Mouse (Mus musculus): ENCODE data around the gene Imp3. TPM values are rescaled to one million over a fixed set of nuclear protein-coding genes. Genes with fewer than 3 reads are reported as not detected.
"Not testable (repeated sequence)": the region's sequence is repeated elsewhere in the genome, so short reads cannot be mapped to it uniquely, and the experiment has no call there.

Gene Imp3
- total RNA-seq, 1 experiment, result 108 TPM

- TF ChIP-seq ZNF384 (IDR thresholded peaks at IDR 0.05; ENCODE audit: low read depth, low read length) (no peak), HCFC1 (IDR thresholded peaks at IDR 0.05; ENCODE audit: borderline replicate concordance, insufficient read depth, low read length) (no peak), ZC3H11A (IDR thresholded peaks at IDR 0.05; ENCODE audit: borderline replicate concordance, low read depth, low read length) (no peak), CHD2 (IDR thresholded peaks at IDR 0.05; ENCODE audit: low read depth, low read length) (no peak), MAFK (IDR thresholded peaks at IDR 0.05; ENCODE audit: insufficient read depth, low read depth, low read length) (no peak)
- in situ Hi-C loops (cut with MboI; ENCODE audit: low sequenced_read_pairs in 2 of 2, unreplicated experiment in 2 of 2), result no loop called here
- no peak overlapping the region; the same call in none of the 2 replicates for H3K27ac ChIP-seq (ENCODE audit: insufficient read depth, low read depth, low read length, poor library complexity, severe bottlenecking)
- no peak overlapping the region for H3K9ac ChIP-seq (ENCODE audit: insufficient read depth, low read depth, low read length, poor library complexity, severe bottlenecking)
- H3K4me3 ChIP-seq (ENCODE audit: insufficient read depth in 1 of 2, low read depth in 1 of 2, low read length in 2 of 2, poor library complexity in 1 of 2, severe bottlenecking in 1 of 2), result no peak overlapping the region
- peaks cover 0 to 15% of the 10 kb centered on the region in 2 experiments; a peak in 2 of 4 replicates for H3K4me1 ChIP-seq (ENCODE audit: control insufficient read depth in 2 of 2, insufficient read depth in 2 of 2, low read length in 2 of 2, poor library complexity in 1 of 2)
- H3K9me3 ChIP-seq (ENCODE audit: control insufficient read depth, insufficient read depth, low read depth, low read length), result no peaks in the 10 kb centered on the region
- no peaks in the 10 kb centered on the region for H3K36me3 ChIP-seq (ENCODE audit: control insufficient read depth, insufficient read depth, low read length, poor library complexity, severe bottlenecking)
- no peak for DNase-seq (ENCODE audit: low read depth, low spot score)
Measured at GRCm38 (mm10) chr9:56901187-56901586, 36.1 kb upstream of the Imp3 start.

- no peak for DNase-seq (ENCODE audit: low read depth, low spot score)
- TF ChIP-seq HCFC1 (IDR thresholded peaks at IDR 0.05; ENCODE audit: borderline replicate concordance, insufficient read depth, low read length) (no peak), ZC3H11A (IDR thresholded peaks at IDR 0.05; ENCODE audit: borderline replicate concordance, low read depth, low read length) (no peak), ZNF384 (IDR thresholded peaks at IDR 0.05; ENCODE audit: low read depth, low read length) (no peak), MAFK (IDR thresholded peaks at IDR 0.05; ENCODE audit: insufficient read depth, low read depth, low read length) (no peak), CHD2 (IDR thresholded peaks at IDR 0.05; ENCODE audit: low read depth, low read length) (no peak)
- H3K36me3 ChIP-seq (ENCODE audit: control insufficient read depth, insufficient read depth, low read length, poor library complexity, severe bottlenecking), result no peaks in the 10 kb centered on the region
- no peaks in the 10 kb centered on the region for H3K9me3 ChIP-seq (ENCODE audit: control insufficient read depth, insufficient read depth, low read depth, low read length)
- H3K4me3 ChIP-seq (ENCODE audit: insufficient read depth in 1 of 2, low read depth in 1 of 2, low read length in 2 of 2, poor library complexity in 1 of 2, severe bottlenecking in 1 of 2), result no peak overlapping the region
- H3K9ac ChIP-seq (ENCODE audit: insufficient read depth, low read depth, low read length, poor library complexity, severe bottlenecking), result no peak overlapping the region
- H3K27ac ChIP-seq (ENCODE audit: insufficient read depth, low read depth, low read length, poor library complexity, severe bottlenecking), result no peak overlapping the region
- in situ Hi-C loops (cut with MboI; ENCODE audit: low sequenced_read_pairs in 2 of 2, unreplicated experiment in 2 of 2), result no loop called here
- peaks cover 0 to 21% of the 10 kb centered on the region in 2 experiments; a peak in 2 of 4 replicates for H3K4me1 ChIP-seq (ENCODE audit: control insufficient read depth in 2 of 2, insufficient read depth in 2 of 2, low read length in 2 of 2, poor library complexity in 1 of 2)
Measured at GRCm38 (mm10) chr9:56903662-56904061, 33.6 kb upstream of the Imp3 start.

GRCm38 (mm10) chr9:56907549-56907948, 29.7 kb upstream of the Imp3 start:
- Histone ChIP-seq H3K4me3 (ENCODE audit: insufficient read depth in 1 of 2, low read depth in 1 of 2, low read length in 2 of 2, poor library complexity in 1 of 2, severe bottlenecking in 1 of 2) (no peak overlapping the region), H3K9ac (ENCODE audit: insufficient read depth, low read depth, low read length, poor library complexity, severe bottlenecking) (no peak overlapping the region), H3K36me3 (ENCODE audit: control insufficient read depth, insufficient read depth, low read length, poor library complexity, severe bottlenecking) (no peaks in the 10 kb centered on the region), H3K9me3 (ENCODE audit: control insufficient read depth, insufficient read depth, low read depth, low read length) (no peaks in the 10 kb centered on the region), H3K4me1 (ENCODE audit: control insufficient read depth in 2 of 2, insufficient read depth in 2 of 2, low read length in 2 of 2, poor library complexity in 1 of 2) (peaks cover 1 to 17% of the 10 kb centered on the region in 2 experiments; a peak in 2 of 4 replicates), H3K27ac (ENCODE audit: insufficient read depth, low read depth, low read length, poor library complexity, severe bottlenecking) (peak overlapping the region; percentile 7; the same call in 1 of the 2 replicates)
- no peak for TF ChIP-seq MAFK (IDR thresholded peaks at IDR 0.05; ENCODE audit: insufficient read depth, low read depth, low read length)
- TF ChIP-seq HCFC1 (IDR thresholded peaks at IDR 0.05; ENCODE audit: borderline replicate concordance, insufficient read depth, low read length), result no peak
- TF ChIP-seq CHD2 (IDR thresholded peaks at IDR 0.05; ENCODE audit: low read depth, low read length), result no peak
- no peak for TF ChIP-seq ZC3H11A (IDR thresholded peaks at IDR 0.05; ENCODE audit: borderline replicate concordance, low read depth, low read length)
- DNase-seq (ENCODE audit: low read depth, low spot score), result no peak
- in situ Hi-C loops (cut with MboI; ENCODE audit: low sequenced_read_pairs in 2 of 2, unreplicated experiment in 2 of 2), result no loop called here

- peaks cover 1 to 24% of the 10 kb centered on the region in 2 experiments; a peak in 2 of 4 replicates for H3K4me1 ChIP-seq (ENCODE audit: control insufficient read depth in 2 of 2, insufficient read depth in 2 of 2, low read length in 2 of 2, poor library complexity in 1 of 2)
- in situ Hi-C loops (cut with MboI; ENCODE audit: low sequenced_read_pairs in 2 of 2, unreplicated experiment in 2 of 2); H3K4me3 ChIP-seq (ENCODE audit: insufficient read depth in 1 of 2, low read depth in 1 of 2, low read length in 2 of 2, poor library complexity in 1 of 2, severe bottlenecking in 1 of 2); H3K9me3 ChIP-seq (ENCODE audit: control insufficient read depth, insufficient read depth, low read depth, low read length); H3K36me3 ChIP-seq (ENCODE audit: control insufficient read depth, insufficient read depth, low read length, poor library complexity, severe bottlenecking); H3K27ac ChIP-seq (ENCODE audit: insufficient read depth, low read depth, low read length, poor library complexity, severe bottlenecking); H3K9ac ChIP-seq (ENCODE audit: insufficient read depth, low read depth, low read length, poor library complexity, severe bottlenecking): not testable (repeated sequence)
- peak; percentile 37 for DNase-seq (ENCODE audit: low read depth, low spot score)
Measured at GRCm38 (mm10) chr9:56909991-56910390, 27.3 kb upstream of the Imp3 start.

GRCm38 (mm10) chr9:56911017-56911416, 26.3 kb upstream of the Imp3 start:
- Histone ChIP-seq H3K9ac (ENCODE audit: insufficient read depth, low read depth, low read length, poor library complexity, severe bottlenecking) (no peak overlapping the region), H3K36me3 (ENCODE audit: control insufficient read depth, insufficient read depth, low read length, poor library complexity, severe bottlenecking) (no peaks in the 10 kb centered on the region), H3K4me3 (ENCODE audit: insufficient read depth in 1 of 2, low read depth in 1 of 2, low read length in 2 of 2, poor library complexity in 1 of 2, severe bottlenecking in 1 of 2) (no peak overlapping the region), H3K27ac (ENCODE audit: insufficient read depth, low read depth, low read length, poor library complexity, severe bottlenecking) (no peak overlapping the region), H3K9me3 (ENCODE audit: control insufficient read depth, insufficient read depth, low read depth, low read length) (no peaks in the 10 kb centered on the region), H3K4me1 (ENCODE audit: control insufficient read depth in 2 of 2, insufficient read depth in 2 of 2, low read length in 2 of 2, poor library complexity in 1 of 2) (peaks cover 1 to 26% of the 10 kb centered on the region in 2 experiments; a peak in 2 of 4 replicates)
- in situ Hi-C loops (cut with MboI; ENCODE audit: low sequenced_read_pairs in 2 of 2, unreplicated experiment in 2 of 2), result no loop called here
- no peak for TF ChIP-seq ZC3H11A (IDR thresholded peaks at IDR 0.05; ENCODE audit: borderline replicate concordance, low read depth, low read length)
- no peak for DNase-seq (ENCODE audit: low read depth, low spot score)

Measured in ES-E14 (cell line).